Mouse (Mus musculus) testis, postnatal 10 days (tissue): ENCODE data around the gene Ubap2l.
A peak's percentile ranks its signal among the peaks of the same experiment; 100 is the strongest.

ENCODE experiments used
- DNase-seq: peaks from one replicate; pipeline ENCODE4 v3.0.0; 2021; ENCODE audit warnings: low spot score

Ubap2l gene

DNA sequence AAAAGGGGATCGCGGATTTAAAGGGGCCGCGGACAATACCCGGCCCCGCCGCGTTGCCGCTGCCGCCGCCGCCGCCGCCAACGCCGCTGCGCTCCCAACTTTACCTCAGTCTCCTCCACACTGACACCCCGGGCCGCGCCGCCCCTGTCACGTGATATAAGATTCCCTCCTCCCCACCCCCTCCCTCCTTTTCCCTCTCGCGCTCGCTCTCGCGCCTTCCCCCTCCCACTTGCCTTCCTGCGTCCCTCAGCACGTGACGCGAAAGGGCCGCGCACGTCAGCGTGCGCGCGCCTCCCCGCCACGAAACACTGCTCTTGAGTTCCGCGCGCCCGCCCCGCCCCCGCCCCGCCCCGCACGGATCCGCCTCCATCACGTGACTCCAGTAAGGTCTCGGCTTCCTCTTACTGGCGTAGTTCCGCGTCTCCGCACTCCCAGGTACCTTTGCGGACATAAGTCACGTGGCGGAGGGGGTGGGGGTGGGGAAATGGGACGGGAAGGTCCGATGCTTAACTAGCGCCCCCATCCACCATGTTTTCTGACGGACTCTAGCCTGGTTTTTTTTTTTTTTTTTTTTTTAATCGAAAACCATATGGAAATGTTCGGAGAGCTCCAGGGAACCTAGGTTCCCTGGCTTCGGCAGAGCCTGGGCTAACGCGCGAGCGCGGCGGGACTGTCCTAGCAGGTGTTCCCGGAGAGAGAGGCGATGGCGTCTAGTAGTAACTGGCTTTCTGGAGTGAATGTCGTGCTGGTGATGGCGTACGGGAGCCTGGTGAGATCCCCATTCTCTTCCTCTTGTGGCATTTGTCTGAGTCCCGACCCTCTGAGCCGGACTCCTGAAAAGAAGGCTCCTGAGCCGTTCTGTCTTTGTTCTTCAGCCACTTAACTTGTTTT is at the start of gene Ubap2l:
Gene Ubap2l (minus strand): TSS at position 278 of the 891 bp plus-strand sequence.
- DNase-seq = peak; percentile 96

GRCm38 (mm10) chr3:90101673-90102072 is 49.2 kb upstream of the Ubap2l start:
- DNase-seq = no peak

DNA sequence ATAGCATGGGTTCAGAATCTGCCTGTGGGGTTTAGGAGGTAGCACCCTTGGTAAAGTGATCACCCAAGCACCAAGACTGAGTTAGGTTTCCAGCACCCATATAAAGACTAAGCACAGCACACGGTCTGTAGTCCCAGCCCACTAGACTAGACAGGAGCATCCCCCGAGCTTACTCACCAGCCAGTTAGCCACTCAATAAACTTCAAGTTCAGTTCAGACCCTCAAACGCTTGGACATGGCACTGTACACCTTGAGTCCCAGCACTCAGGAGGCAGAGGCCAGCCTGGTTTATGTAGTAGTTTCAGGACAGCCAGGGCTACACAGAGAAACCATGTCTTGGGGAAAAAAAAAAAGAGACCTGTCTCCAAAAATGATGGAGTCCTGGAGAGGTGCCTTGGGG is 48.6 kb upstream of the Ubap2l start:
- no peak for DNase-seq

DNA sequence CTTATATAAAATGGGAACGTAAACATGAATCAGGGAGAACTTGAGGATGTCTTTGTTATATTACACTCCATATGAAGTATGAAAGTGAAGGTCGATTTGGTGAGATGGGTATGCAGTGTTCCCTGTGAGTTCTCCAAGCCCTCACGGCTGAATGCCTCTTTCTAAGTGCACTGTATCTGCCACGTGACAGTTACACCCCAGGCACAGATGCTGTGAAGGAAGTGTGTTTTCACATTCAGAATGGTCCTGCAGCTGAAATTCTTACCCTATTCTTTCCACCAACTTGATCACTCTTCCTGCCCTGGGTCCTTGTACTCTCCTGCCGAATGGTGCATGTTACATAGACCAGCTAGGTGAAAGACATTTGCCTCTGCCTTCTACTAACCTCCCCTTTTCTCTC is 45.5 kb upstream of the Ubap2l start:
- DNase-seq = no peak

- DNase-seq = no peak
Observed at GRCm38 (mm10) chr3:90094453-90094852, 42.0 kb upstream of the Ubap2l start.

GRCm38 (mm10) chr3:90090892-90091291 is 38.5 kb upstream of the Ubap2l start:
- no peak for DNase-seq

GRCm38 (mm10) chr3:90088617-90089016 is 36.2 kb upstream of the Ubap2l start:
- no peak for DNase-seq

GRCm38 (mm10) chr3:90086068-90086467 is 33.6 kb upstream of the Ubap2l start:
- no peak for DNase-seq

DNA sequence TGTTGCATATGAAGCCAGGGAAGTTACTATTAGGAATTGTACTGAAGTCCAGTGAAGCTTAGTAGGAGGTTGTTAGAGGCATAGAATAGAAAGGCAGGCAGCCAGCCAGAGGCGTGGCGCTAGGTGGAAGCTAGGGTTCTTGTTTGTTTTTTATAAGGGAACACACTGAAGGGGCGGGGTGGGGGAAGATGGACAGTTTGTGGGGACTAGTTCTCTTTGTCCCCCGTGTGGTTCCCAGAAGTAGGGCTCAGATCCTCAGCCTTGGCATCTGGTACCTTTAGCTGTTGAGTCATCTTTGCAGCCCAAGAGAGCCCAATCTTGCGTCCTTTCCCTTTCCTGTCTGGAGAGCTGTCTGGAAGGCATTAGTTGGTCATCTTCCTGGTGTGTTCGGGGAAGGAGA is 32.9 kb upstream of the Ubap2l start:
- DNase-seq = no peak

DNA sequence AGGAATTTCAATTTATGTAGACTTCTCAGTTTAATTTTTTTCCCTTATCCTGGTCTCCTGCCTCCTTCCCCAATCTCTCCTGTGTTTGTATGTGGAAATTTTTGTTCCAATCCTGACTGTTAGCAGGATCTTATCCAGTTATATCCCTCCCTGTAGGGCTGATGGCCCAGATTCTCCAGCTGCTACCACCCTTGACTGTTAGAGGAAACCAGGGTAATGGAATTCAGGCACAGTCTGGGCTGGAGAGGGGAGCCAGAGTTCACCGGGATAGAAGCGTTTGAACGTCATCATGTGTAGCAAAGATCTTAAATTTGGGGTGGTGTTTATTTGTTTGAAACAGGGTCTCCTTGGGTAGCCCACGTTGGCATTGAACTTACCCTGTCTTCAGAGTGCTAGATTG is 32.4 kb upstream of the Ubap2l start:
- DNase-seq = no peak

GRCm38 (mm10) chr3:90083698-90084324 is 31.4 kb upstream of the Ubap2l start:
- DNase-seq = no peak

DNA sequence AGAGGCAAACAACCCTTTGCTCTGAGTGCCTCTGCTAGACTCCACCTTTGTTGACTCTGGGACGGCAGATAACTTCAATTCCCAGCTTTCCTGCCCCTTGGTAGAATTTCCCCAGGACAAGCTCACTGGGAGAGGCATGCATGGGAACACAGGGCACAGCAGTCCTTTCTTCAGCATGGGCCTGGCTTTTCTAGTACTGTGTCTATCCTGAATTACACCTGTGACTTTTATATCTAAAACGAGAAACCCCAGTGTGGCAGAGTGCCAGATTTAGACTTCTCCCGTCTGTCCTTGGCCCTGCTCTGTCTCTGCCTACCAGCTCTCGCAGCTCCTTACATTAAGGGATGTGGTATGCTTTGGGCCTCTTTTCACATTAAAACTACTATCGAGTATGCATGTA is 30.6 kb upstream of the Ubap2l start:
- no peak for DNase-seq

- DNase-seq = no peak
Observed at GRCm38 (mm10) chr3:90081365-90082240, 29.2 kb upstream of the Ubap2l start.

DNA sequence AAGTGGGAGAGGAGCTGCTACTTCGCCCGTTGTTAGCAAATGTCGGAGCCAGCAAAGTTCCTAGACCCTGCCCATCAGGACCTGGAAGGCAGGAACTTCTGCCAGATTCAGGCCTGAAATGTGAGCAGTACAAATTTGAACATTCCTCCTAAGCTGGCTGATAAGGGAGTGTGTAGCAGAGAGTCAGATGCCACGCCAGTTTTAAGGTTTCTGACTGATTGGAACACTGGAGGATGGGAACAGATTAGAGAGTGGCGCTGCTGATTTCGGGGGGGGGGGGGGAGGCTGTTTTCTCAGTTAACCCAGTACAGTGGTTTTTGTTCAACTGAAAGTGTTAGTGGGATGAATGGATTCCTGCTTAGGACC is 28.1 kb upstream of the Ubap2l start:
- no peak for DNase-seq

- peak; percentile 79 for DNase-seq
Observed at GRCm38 (mm10) chr3:90079763-90080497, 27.5 kb upstream of the Ubap2l start.

- peak; percentile 90 for DNase-seq
Observed at GRCm38 (mm10) chr3:90079133-90079762, 26.8 kb upstream of the Ubap2l start.

DNA sequence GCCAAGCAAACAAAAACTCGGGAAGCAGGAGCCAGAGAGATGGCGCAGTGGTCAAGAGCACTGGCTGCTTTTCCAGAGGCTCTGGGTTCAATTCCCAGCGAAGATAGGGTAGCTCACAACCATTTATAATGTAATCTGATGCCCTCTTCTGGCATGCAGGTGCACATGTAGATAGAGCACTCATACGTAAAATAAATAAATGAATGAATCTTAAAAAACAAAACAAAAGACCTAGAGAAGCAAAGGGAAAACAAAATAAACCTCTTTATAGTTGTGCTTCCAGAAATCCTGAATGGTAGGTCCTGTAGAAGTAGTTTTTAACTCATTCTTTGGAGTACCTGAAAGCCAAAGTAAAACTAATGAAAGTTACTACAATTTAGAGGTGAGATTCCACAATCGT is 25.8 kb upstream of the Ubap2l start:
- DNase-seq = no peak

GRCm38 (mm10) chr3:90076921-90077716 is 24.7 kb upstream of the Ubap2l start:
- peak; percentile 90 for DNase-seq

- peak; percentile 62 for DNase-seq
Observed at GRCm38 (mm10) chr3:90072294-90072693, 19.9 kb upstream of the Ubap2l start, which contains the start of gene Tpm3. Tpm3 (plus strand) TSS chr3:90072649.

DNA sequence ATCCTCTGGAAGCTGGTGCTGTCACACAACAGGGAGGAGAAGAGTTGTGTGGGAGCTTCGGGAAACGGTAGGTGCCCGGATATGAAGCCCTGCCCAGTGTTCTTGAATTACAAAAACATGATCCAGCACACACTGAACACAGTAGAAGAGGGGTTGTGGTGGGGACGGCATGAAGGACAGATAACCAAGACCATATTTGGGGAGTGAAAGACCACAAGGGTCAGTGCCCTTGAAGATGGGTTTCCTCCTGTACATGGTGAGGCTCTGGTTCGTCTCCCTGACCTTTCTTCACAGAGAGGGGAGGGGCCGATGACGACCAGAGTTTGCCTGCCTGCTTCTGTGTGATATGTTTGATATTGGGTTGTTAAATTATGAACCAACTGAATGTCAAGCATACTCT is 17.3 kb upstream of the Ubap2l start:
- DNase-seq = no peak
